Mouse (Mus musculus): ENCODE measurements at regions not wholly inside any gene's neighbourhood (a gene's known extent, or its start where the extent isn't known, plus 50 kb on each side); places are given as distances from the start of the nearest gene placed in this dataset.
"Not testable (repeated sequence)": the region's sequence is repeated elsewhere in the genome, so short reads cannot be mapped to it uniquely, and the experiment has no call there.

GRCm38 (mm10) chr3:4744003-4744402 is 1006.6 kb upstream of the Gm8797 start:
- no peak for DNase-seq

- DNase-seq: no peak
Measured at GRCm38 (mm10) chr3:4744611-4745010, 1006.0 kb upstream of the Gm8797 start.

- DNase-seq: no peak
Measured at GRCm38 (mm10) chr3:4756099-4756498, 994.5 kb upstream of the Gm8797 start.

- DNase-seq: peak; percentile 2
Measured at GRCm38 (mm10) chr3:4757113-4757512, 993.5 kb upstream of the Gm8797 start.

GRCm38 (mm10) chr3:4763076-4763475 is 987.5 kb upstream of the Gm8797 start:
- DNase-seq: no peak

- no peak for DNase-seq
Measured at GRCm38 (mm10) chr3:4776632-4777031, 974.0 kb upstream of the Gm8797 start.

GRCm38 (mm10) chr3:4785160-4785559 is 965.4 kb upstream of the Gm8797 start:
- no peak for DNase-seq

- no peak for DNase-seq
Measured at GRCm38 (mm10) chr3:4793141-4793540, 957.5 kb upstream of the Gm8797 start.

- DNase-seq: no peak
Measured at GRCm38 (mm10) chr3:4796041-4796908, 954.3 kb upstream of the Gm8797 start.

- DNase-seq: peak; percentile 64
Measured at GRCm38 (mm10) chr3:4796909-4797566, 953.6 kb upstream of the Gm8797 start.

GRCm38 (mm10) chr3:4797567-4797940 is 953.1 kb upstream of the Gm8797 start:
- DNase-seq: no peak

GRCm38 (mm10) chr3:4798366-4798765 is 952.2 kb upstream of the Gm8797 start:
- no peak for DNase-seq

GRCm38 (mm10) chr3:4834459-4834858 is 916.1 kb upstream of the Gm8797 start:
- no peak for DNase-seq

- no peak for DNase-seq
Measured at GRCm38 (mm10) chr3:4835645-4836044, 915.0 kb upstream of the Gm8797 start.

GRCm38 (mm10) chr3:4836888-4837287 is 913.7 kb upstream of the Gm8797 start:
- DNase-seq: no peak

- no peak for DNase-seq
Measured at GRCm38 (mm10) chr3:4854958-4855566, 895.5 kb upstream of the Gm8797 start.

- no peak for DNase-seq
Measured at GRCm38 (mm10) chr3:4856571-4856970, 894.0 kb upstream of the Gm8797 start.

- DNase-seq: no peak
Measured at GRCm38 (mm10) chr3:4866226-4866625, 884.4 kb upstream of the Gm8797 start.

- DNase-seq: no peak
Measured at GRCm38 (mm10) chr3:4885916-4886315, 864.7 kb upstream of the Gm8797 start.

- DNase-seq: no peak
Measured at GRCm38 (mm10) chr3:4893108-4893507, 857.5 kb upstream of the Gm8797 start.

- DNase-seq: no peak
Measured at GRCm38 (mm10) chr3:4895811-4896210, 854.8 kb upstream of the Gm8797 start.

- not testable (repeated sequence) for DNase-seq
Measured at GRCm38 (mm10) chr3:4907556-4907955, 843.0 kb upstream of the Gm8797 start.

- not testable (repeated sequence) for DNase-seq
Measured at GRCm38 (mm10) chr3:4930731-4931130, 819.9 kb upstream of the Gm8797 start.

- DNase-seq: no peak
Measured at GRCm38 (mm10) chr3:4971496-4971895, 779.1 kb upstream of the Gm8797 start.

Data from layer of hippocampus, adult 9-11 months (tissue).